In the genomic region with DNA sequence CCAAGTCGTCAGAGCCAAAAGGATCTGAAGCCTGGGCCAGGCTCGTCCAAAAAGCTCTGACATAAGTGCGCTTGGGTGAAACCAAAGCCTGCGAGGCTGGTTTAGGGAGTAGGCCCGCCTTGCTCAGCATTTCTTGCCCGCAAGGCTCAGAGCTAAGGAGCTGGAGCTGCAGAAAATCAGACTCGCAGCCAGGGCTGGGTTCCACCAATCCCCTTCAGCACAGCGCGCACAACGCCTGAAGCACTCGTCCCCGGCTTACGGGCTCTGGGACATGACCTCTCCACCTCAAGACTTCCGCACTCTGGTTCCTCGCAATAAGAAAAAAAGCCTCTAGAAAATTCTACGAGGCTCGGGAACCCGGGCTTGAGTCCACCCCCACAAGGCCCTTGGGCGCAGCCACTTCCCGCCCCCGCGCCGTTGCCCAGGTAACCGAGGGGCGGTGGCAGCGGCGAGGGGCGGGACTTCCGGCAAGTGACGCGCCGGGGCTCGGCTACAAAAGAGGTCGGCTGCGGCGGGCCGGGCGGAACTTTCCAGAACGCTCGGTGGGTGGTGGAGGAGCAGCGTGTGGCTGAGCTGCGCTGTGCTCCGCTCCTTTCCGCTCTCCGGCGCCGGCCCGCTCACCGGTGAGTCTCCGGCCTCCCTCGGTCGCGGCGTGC, we compare ENCODE assay signal across 8 mouse cellular contexts. TPM values are rescaled to one million over a fixed set of nuclear protein-coding genes. Genes with fewer than 3 reads are reported as not detected.
DNase-seq lines count a peak whose midpoint lies in the region; ATAC-seq and TF ChIP-seq lines count a peak whose summit lies in the region.

Dnaja1 (plus strand) TSS at position 140 of the 656 bp plus-strand sequence.

- in situ Hi-C loops in ES-E14 (cut with MboI; ENCODE audit: low sequenced_read_pairs in 2 of 2, unreplicated experiment in 2 of 2) = no loop called here

- no peaks in the 10 kb centered on the region for H3K27me3 ChIP-seq in forebrain, embryonic 15.5 days

- peak; percentile 85 for DNase-seq in ES-E14 (ENCODE audit: low read depth, low spot score)
- DNase-seq in cerebellum, adult 11-12 months = peak; percentile 96
- peak; percentile 92 for DNase-seq in heart, postnatal 25 days (ENCODE audit: low spot score)
- DNase-seq in layer of hippocampus, adult 18-20 months (ENCODE audit: low spot score in 2 of 2) = peak; percentile 93 to 97
- peak; percentile 98 for DNase-seq in lung, adult 2 months
- DNase-seq in thymus, adult 18-20 months = peak; percentile 94

- H3K4me3 ChIP-seq in ES-E14 (ENCODE audit: insufficient read depth in 1 of 2, low read depth in 1 of 2, low read length in 2 of 2, poor library complexity in 1 of 2, severe bottlenecking in 1 of 2) = peak within 1 kb of the TSS; percentile 85 to 91
- H3K4me3 ChIP-seq in forebrain, embryonic 15.5 days = peak within 1 kb of the TSS; percentile 89
- H3K4me3 ChIP-seq in lung, adult 2 months (replicated peaks; ENCODE audit: extremely low read depth, low read depth, low read length) = peak within 1 kb of the TSS; percentile 99

- peak within 1 kb of the TSS; percentile 90 for H3K27ac ChIP-seq in ES-E14 (ENCODE audit: insufficient read depth, low read depth, low read length, poor library complexity, severe bottlenecking)
- H3K27ac ChIP-seq in forebrain, embryonic 15.5 days (replicated peaks) = peak within 1 kb of the TSS; percentile 99

- under 1% methylated on average over 54 of the region's 54 CpGs for WGBS in forebrain, embryonic 15.5 days
- under 1% methylated on average over 53 of the region's 54 CpGs for WGBS in lung, adult 2 months

- no peak for TF ChIP-seq CTCF in lung, adult 2 months (IDR thresholded peaks at IDR 0.05; ENCODE audit: insufficient read depth, low read length)

- peaks cover 10% of the 10 kb centered on the region for H3K36me3 ChIP-seq in ES-E14 (ENCODE audit: control insufficient read depth, insufficient read depth, low read length, poor library complexity, severe bottlenecking)
- H3K36me3 ChIP-seq in forebrain, embryonic 15.5 days = peaks cover 27% of the 10 kb centered on the region

- intact Hi-C loops in heart, postnatal 25 days (cut with DNase I) = loop anchor here (1.0 kb wide), 1 partner anchor 19 kb away; the partner anchor contains the start of gene Aptx

- H3K4me1 ChIP-seq in ES-E14 (ENCODE audit: control insufficient read depth in 2 of 2, insufficient read depth in 2 of 2, low read length in 2 of 2, poor library complexity in 1 of 2) = peaks cover 3 to 4% of the 10 kb centered on the region in 2 experiments; a peak in 2 of 4 replicates
- peaks cover 51% of the 10 kb centered on the region for H3K4me1 ChIP-seq in forebrain, embryonic 15.5 days
- peaks cover 17% of the 10 kb centered on the region for H3K4me1 ChIP-seq in lung, adult 2 months (ENCODE audit: control insufficient read depth, insufficient read depth, low read length)

- peak within 1 kb of the TSS; percentile 76 for H3K4me2 ChIP-seq in forebrain, embryonic 15.5 days (replicated peaks)

- peak within 1 kb of the TSS; percentile 93 for H3K9ac ChIP-seq in ES-E14 (ENCODE audit: insufficient read depth, low read depth, low read length, poor library complexity, severe bottlenecking)
- peak within 1 kb of the TSS; percentile 88 for H3K9ac ChIP-seq in forebrain, embryonic 15.5 days (replicated peaks)

- peak; percentile 91 for ATAC-seq in forebrain, embryonic 15.5 days (replicated peaks)
- peak; percentile 81 for ATAC-seq in neutrophil, adult 5-6 weeks (ENCODE audit: extremely low read depth, insufficient number of reproducible peaks, low FRiP score, poor library complexity, severe bottlenecking)

- peak; percentile 89 for TF ChIP-seq POLR2A in lung, adult 2 months (IDR thresholded peaks at IDR 0.05; ENCODE audit: borderline replicate concordance, extremely low read depth, low read depth, low read length)

- no peaks in the 10 kb centered on the region for H3K9me3 ChIP-seq in ES-E14 (ENCODE audit: control insufficient read depth, insufficient read depth, low read depth, low read length)
- no peaks in the 10 kb centered on the region for H3K9me3 ChIP-seq in forebrain, embryonic 15.5 days

TF ChIP-seq in ES-E14, 5 proteins besides CTCF, POLR2A, EP300 and RAD21:
- TF ChIP-seq ZNF384 (IDR thresholded peaks at IDR 0.05; ENCODE audit: low read depth, low read length) = no peak
- TF ChIP-seq ZC3H11A (IDR thresholded peaks at IDR 0.05; ENCODE audit: borderline replicate concordance, low read depth, low read length) = no peak
- TF ChIP-seq MAFK (IDR thresholded peaks at IDR 0.05; ENCODE audit: insufficient read depth, low read depth, low read length) = peak; percentile 64
- peak; percentile 36; the same call in 1 of the 2 replicates for TF ChIP-seq HCFC1 (IDR thresholded peaks at IDR 0.05; ENCODE audit: borderline replicate concordance, insufficient read depth, low read length)
- TF ChIP-seq CHD2 (IDR thresholded peaks at IDR 0.05; ENCODE audit: low read depth, low read length) = no peak

RNA-seq across cellular contexts. Expression of gene Dnaja1, which starts in this region (rescaled TPM):
- total RNA-seq in ES-E14 (2012; rRNA removed) = 92.8 and 139 TPM in 2 replicates
- polyA plus RNA-seq in forebrain, embryonic 15.5 days (2015; fragmentation: Nextera tagmentation; extraction: Ambion mirVana) = 695 and 704 TPM in 2 replicates
- total RNA-seq in heart, postnatal 25 days (2021) = 100 to 1,000 TPM in 1 of 2 experiments, 10 to 100 TPM in 1; 62.4 to 109 TPM
- total RNA-seq in layer of hippocampus, adult 18-20 months (2021) = 100 to 1,000 TPM; 333 to 347 TPM
- 5.7 and 8.5 TPM in 2 replicates for polyA plus RNA-seq in lung, adult 2 months (2012; rRNA removed)
- total RNA-seq in neutrophil, adult 5-6 weeks (2017) = 371 and 454 TPM in 2 replicates

Comparison
In these comparisons a context has a peak if more than half of its experiments do, and no peak if none do; other contexts are left out.
1. Peak in every context shown above with its lines: DNase-seq, ATAC-seq, H3K4me3 ChIP-seq and H3K27ac ChIP-seq.
2. RNA of gene Dnaja1 (polyA plus RNA-seq): 695 to 704 TPM in forebrain, embryonic 15.5 days; 5.7 to 8.5 TPM in lung, adult 2 months; every median in the first group is over 10 times any median in the second.